Mouse (Mus musculus) embryonic facial prominence, embryonic 11.5 days (tissue): ENCODE results near the gene Spint3. TPM values are rescaled to one million over a fixed set of nuclear protein-coding genes. Genes with fewer than 3 reads are reported as not detected.

Source experiments
- ATAC-seq: fragments of 200-750 bp; cut with Nextera tagmentation; replicated peaks from 2 replicates; pipeline ENCODE4 v1.8.0; 2017; ENCODE audit warnings: low read depth; ENCODE audit not compliant: insufficient number of reproducible peaks, low FRiP score, low TSS enrichment
- DNase-seq: peaks from one replicate; pipeline ENCODE4 v3.0.0-alpha.2; 2015; ENCODE audit warnings: low spot score
- H3K27ac ChIP-seq: fragments of 300-500 bp; sonication (generic); replicated peaks from 2 replicates; pipeline ENCODE4 v1.5.1; 2014; ENCODE audit warnings: mild to moderate bottlenecking, low read depth, low read length, control low read depth
- H3K27me3 ChIP-seq: fragments of 300-500 bp; sonication (generic); 2 replicates; pipeline ENCODE4 v1.6.1; 2014; ENCODE audit warnings: mild to moderate bottlenecking, low read length, moderate library complexity, mixed read lengths; ENCODE audit not compliant: control insufficient read depth, insufficient read depth
- H3K36me3 ChIP-seq: fragments of 300-500 bp; sonication (generic); replicated peaks from 2 replicates; pipeline ENCODE4 v1.6.1; 2014; ENCODE audit warnings: low read depth, mild to moderate bottlenecking, low read length, moderate library complexity, mixed read lengths; ENCODE audit not compliant: control insufficient read depth, insufficient read depth
- H3K4me1 ChIP-seq: fragments of 300-500 bp; sonication (generic); 2 replicates; pipeline ENCODE4 v1.6.1; 2014; ENCODE audit warnings: low read length, mixed read lengths; ENCODE audit not compliant: control insufficient read depth, insufficient read depth
- H3K4me2 ChIP-seq: fragments of 300-500 bp; sonication (generic); 2 replicates; pipeline ENCODE4 v1.6.1; 2014; ENCODE audit warnings: low read depth, mild to moderate bottlenecking, control low read depth, low read length, moderate library complexity
- H3K4me3 ChIP-seq: fragments of 300-500 bp; sonication (generic); 2 replicates; pipeline ENCODE4 v1.5.1; 2014; ENCODE audit warnings: low read depth, low read length, control low read depth
- H3K9ac ChIP-seq: fragments of 300-500 bp; sonication (generic); replicated peaks from 2 replicates; pipeline ENCODE4 v1.6.1; 2014; ENCODE audit warnings: mild to moderate bottlenecking, control low read depth, low read length
- H3K9me3 ChIP-seq: fragments of 300-500 bp; sonication (generic); replicated peaks from 2 replicates; pipeline ENCODE4 v1.6.1; 2016; ENCODE audit warnings: mild to moderate bottlenecking, low read length, inconsistent platforms, mixed read lengths; ENCODE audit not compliant: control insufficient read depth
- WGBS: fragments of 180-500 bp; shearing (Covaris S2); extraction: QIAGEN DNeasy Blood & Tissue Kit; methylation state at CpG from one replicate; pipeline ENCODE4 v1.1.7; 2014; 5-methylcytosine and 5-hydroxymethylcytosine counted together
- polyA plus RNA-seq: library from polyadenylated mRNA; unstranded; fragments of >200 nt; fragmentation: Nextera tagmentation; extraction: Ambion mirVana; gene quantifications from 2 replicates; pipeline ENCODE4 v1.2.1, GENCODE M21; 2014

Gene Spint3
- polyA plus RNA-seq, 1 experiment from 2014 or later = not detected

GRCm38 (mm10) chr2:164531169-164531568 is 42.1 kb downstream of the Spint3 start:
- DNase-seq (peak; percentile 80), ATAC-seq (no peak)
- WGBS = 5% methylated on average over 3 of the region's 3 CpGs
- H3K4me1 ChIP-seq = no peaks in the 10 kb centered on the region
- no peak overlapping the region for H3K9ac ChIP-seq
- no peak overlapping the region for H3K27ac ChIP-seq
- no peak overlapping the region for H3K4me3 ChIP-seq
- H3K36me3 ChIP-seq = no peaks in the 10 kb centered on the region
- no peaks in the 10 kb centered on the region for H3K27me3 ChIP-seq
- H3K9me3 ChIP-seq = no peaks in the 10 kb centered on the region
- no peak overlapping the region for H3K4me2 ChIP-seq

GRCm38 (mm10) chr2:164528557-164528956 is 44.7 kb downstream of the Spint3 start:
- ATAC-seq (no peak), DNase-seq (no peak)
- Histone ChIP-seq H3K9ac (no peak overlapping the region), H3K27me3 (no peaks in the 10 kb centered on the region), H3K4me2 (no peak overlapping the region), H3K36me3 (no peaks in the 10 kb centered on the region), H3K4me3 (no peak overlapping the region), H3K4me1 (no peaks in the 10 kb centered on the region), H3K9me3 (no peaks in the 10 kb centered on the region), H3K27ac (no peak overlapping the region)
- 53% methylated on average over 5 of the region's 5 CpGs for WGBS

DNA sequence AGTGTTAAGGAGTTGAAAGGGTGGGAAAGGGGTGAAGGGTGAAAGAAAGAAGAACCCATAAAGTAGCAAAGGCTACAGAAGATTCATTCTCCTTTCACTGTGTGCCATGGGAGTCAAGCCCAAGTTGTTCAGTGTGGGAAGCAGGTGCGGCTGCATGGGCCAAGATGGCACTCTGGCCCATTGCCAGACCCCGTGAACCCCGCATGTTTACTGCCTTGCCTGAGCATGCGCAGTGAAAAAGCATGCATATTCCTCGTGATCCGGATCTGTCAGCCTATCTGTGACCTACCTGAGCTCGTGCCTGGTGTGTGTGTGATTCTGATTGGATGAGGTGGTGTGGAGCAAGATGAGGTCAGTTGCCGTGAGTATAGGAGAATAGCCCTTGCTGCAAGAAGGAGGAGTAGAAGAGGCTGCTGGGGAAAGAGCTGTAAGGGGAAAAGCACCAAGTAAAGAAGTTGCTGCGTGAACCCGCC is 49.9 kb downstream of the Spint3 start:
- Histone ChIP-seq H3K36me3 (no peaks in the 10 kb centered on the region), H3K27ac (no peak overlapping the region), H3K9me3 (no peaks in the 10 kb centered on the region), H3K4me1 (peaks cover 5% of the 10 kb centered on the region; the same call in 1 of the 2 replicates), H3K4me3 (no peak overlapping the region), H3K27me3 (no peaks in the 10 kb centered on the region), H3K9ac (no peak overlapping the region), H3K4me2 (no peak overlapping the region)
- DNase-seq = no peak
- WGBS = 89% methylated on average over 10 of the region's 10 CpGs
- ATAC-seq = no peak

DNA sequence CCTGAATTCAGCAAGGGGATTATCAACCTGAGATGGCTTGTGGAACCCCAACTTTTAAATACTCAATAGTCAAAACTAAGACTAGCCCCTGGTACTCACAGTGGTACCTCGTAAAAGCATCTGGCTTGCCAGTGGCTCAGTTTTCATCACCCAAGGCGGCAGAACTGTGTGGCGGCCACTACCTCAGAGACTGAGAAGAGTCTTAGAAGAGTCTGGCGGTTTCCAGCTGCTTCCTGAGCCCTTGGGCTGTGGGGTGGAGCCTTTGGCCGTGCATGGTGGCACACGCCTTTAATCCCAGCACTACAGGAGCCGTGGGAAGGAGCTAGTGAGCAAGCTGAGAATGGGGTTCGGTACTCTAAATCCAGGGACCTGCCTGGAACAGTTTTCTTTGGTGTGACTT is 51.0 kb downstream of the Spint3 start:
- no peak for DNase-seq
- no peaks in the 10 kb centered on the region for H3K27me3 ChIP-seq
- no peak for ATAC-seq
- no peaks in the 10 kb centered on the region for H3K9me3 ChIP-seq
- no peak overlapping the region for H3K27ac ChIP-seq
- H3K4me1 ChIP-seq = peaks cover 5% of the 10 kb centered on the region; the same call in 1 of the 2 replicates
- H3K36me3 ChIP-seq = no peaks in the 10 kb centered on the region
- no peak overlapping the region for H3K4me2 ChIP-seq
- no peak overlapping the region for H3K4me3 ChIP-seq
- H3K9ac ChIP-seq = no peak overlapping the region
- 19% methylated on average over 8 of the region's 8 CpGs for WGBS

DNA sequence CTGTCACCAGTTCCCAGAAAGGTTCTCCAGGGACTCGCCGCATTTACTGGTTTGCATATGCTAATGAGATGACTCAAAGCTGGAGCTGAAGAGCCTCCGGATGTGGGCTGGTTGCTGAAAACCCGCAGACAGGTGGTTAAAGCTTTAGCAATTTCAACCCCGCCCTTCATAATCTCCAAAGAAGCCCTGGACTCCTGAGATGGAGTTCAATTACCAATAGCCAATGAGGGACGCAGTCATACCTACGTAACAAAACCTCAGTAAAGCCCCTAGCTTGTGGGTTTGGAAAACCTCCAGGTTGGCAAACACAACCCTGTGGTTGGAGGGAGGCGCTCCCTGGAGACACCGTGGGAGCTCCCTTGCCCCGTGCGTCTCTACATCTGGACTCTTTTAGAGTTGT is 51.4 kb downstream of the Spint3 start:
- Histone ChIP-seq H3K9me3 (no peaks in the 10 kb centered on the region), H3K9ac (no peak overlapping the region), H3K27me3 (no peaks in the 10 kb centered on the region), H3K4me1 (peaks cover 5% of the 10 kb centered on the region; the same call in 1 of the 2 replicates), H3K4me3 (no peak overlapping the region), H3K36me3 (no peaks in the 10 kb centered on the region), H3K4me2 (no peak overlapping the region), H3K27ac (no peak overlapping the region)
- DNase-seq (no peak), ATAC-seq (no peak)
- 13% methylated on average over 11 of the region's 11 CpGs for WGBS

DNA sequence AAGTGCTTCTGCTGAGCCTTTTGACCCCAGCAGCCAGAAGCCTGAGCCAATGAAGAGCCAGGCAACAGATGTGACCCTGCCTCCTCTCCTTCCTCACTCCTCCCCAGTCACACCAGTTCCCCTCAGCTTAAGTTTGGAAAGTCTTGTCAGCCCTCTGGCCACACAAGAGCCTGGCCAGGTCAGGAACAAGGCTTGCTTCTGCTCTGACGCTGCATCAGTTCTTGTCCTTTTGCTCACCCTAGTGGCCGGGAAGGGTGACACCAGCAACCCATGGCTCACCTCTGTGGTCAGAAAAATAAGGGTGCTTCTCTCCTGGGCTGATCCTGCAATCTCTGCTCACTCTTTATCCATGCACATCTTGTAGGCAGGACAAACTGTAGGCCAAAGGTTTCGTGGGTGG is 52.5 kb downstream of the Spint3 start:
- Histone ChIP-seq H3K27ac (no peak overlapping the region), H3K4me3 (no peak overlapping the region), H3K4me1 (peaks cover 5% of the 10 kb centered on the region; the same call in 1 of the 2 replicates), H3K4me2 (no peak overlapping the region), H3K9ac (no peak overlapping the region), H3K36me3 (no peaks in the 10 kb centered on the region), H3K27me3 (no peaks in the 10 kb centered on the region), H3K9me3 (no peaks in the 10 kb centered on the region)
- 14% methylated on average over 3 of the region's 3 CpGs for WGBS
- no peak for ATAC-seq
- DNase-seq = peak; percentile 55

Other genes with a start within 250 kb of the Spint3 start
- gene Svs5, start 240.7 kb downstream of the Spint3 start, polyA plus RNA-seq = not detected in 2 replicates
- gene Slpi, start 184.4 kb downstream of the Spint3 start, polyA plus RNA-seq = 0.32 and 0.79 TPM in 2 replicates
- not detected in 2 replicates for gene Rbpjl, start 170.3 kb downstream of the Spint3 start, polyA plus RNA-seq
- gene Matn4, start 168.3 kb downstream of the Spint3 start, polyA plus RNA-seq = 1.2 and 1.3 TPM in 2 replicates
- 19.2 and 24.1 TPM in 2 replicates for gene Sdc4, start 129.6 kb downstream of the Spint3 start, polyA plus RNA-seq
- 53.3 and 58.3 TPM in 2 replicates for gene Sys1, start 116.5 kb downstream of the Spint3 start, polyA plus RNA-seq
- gene Gm20458, start 112.5 kb downstream of the Spint3 start, polyA plus RNA-seq = 2.6 and 4.3 TPM in 2 replicates
- gene Trp53tg5, start 99.7 kb downstream of the Spint3 start, polyA plus RNA-seq = not detected in 2 replicates
- gene Dbndd2, start 87.4 kb downstream of the Spint3 start, polyA plus RNA-seq = 1.6 and 4.2 TPM in 2 replicates
- gene Pigt, start 75.9 kb downstream of the Spint3 start, polyA plus RNA-seq = 38.4 and 43.3 TPM in 2 replicates
- 47.1 and 52.2 TPM in 2 replicates for gene Wfdc2, start 11.0 kb downstream of the Spint3 start, polyA plus RNA-seq
- not detected in 2 replicates for gene Wfdc6a, start 12.0 kb upstream of the Spint3 start, polyA plus RNA-seq
- not detected in 2 replicates for gene Eppin, start 20.1 kb upstream of the Spint3 start, polyA plus RNA-seq
- gene Wfdc6b, start 40.1 kb upstream of the Spint3 start, polyA plus RNA-seq = not detected in 2 replicates
- gene Wfdc8, start 40.2 kb upstream of the Spint3 start, polyA plus RNA-seq = not detected in 2 replicates
- not detected in 2 replicates for gene Wfdc16, start 65.3 kb upstream of the Spint3 start, polyA plus RNA-seq
- gene Wfdc10, start 82.6 kb upstream of the Spint3 start, polyA plus RNA-seq = not detected in 2 replicates
- gene Wfdc9, start 83.1 kb upstream of the Spint3 start, polyA plus RNA-seq = not detected in 2 replicates
- gene Wfdc11, start 100.6 kb upstream of the Spint3 start, polyA plus RNA-seq = not detected in 2 replicates
- not detected in 2 replicates for gene Wfdc13, start 111.6 kb upstream of the Spint3 start, polyA plus RNA-seq
- gene Spint4, start 125.0 kb upstream of the Spint3 start, polyA plus RNA-seq = not detected in 2 replicates
- not detected in 2 replicates for gene Spint5, start 141.8 kb upstream of the Spint3 start, polyA plus RNA-seq
- gene Wfdc3, start 172.5 kb upstream of the Spint3 start, polyA plus RNA-seq = 0.38 and 0.46 TPM in 2 replicates
- 82.0 and 83.1 TPM in 2 replicates for gene Dnttip1, start 172.5 kb upstream of the Spint3 start, polyA plus RNA-seq
- gene Ube2c, start 196.4 kb upstream of the Spint3 start, polyA plus RNA-seq = 534 and 547 TPM in 2 replicates
- gene Tnnc2, start 206.5 kb upstream of the Spint3 start, polyA plus RNA-seq = 4.3 and 11.2 TPM in 2 replicates
- 9.9 and 10.5 TPM in 2 replicates for gene Snx21, start 212.4 kb upstream of the Spint3 start, polyA plus RNA-seq
- 9.6 and 11.6 TPM in 2 replicates for gene Acot8, start 231.4 kb upstream of the Spint3 start, polyA plus RNA-seq
- 9.8 and 11.3 TPM in 2 replicates for gene Zswim3, start 231.6 kb upstream of the Spint3 start, polyA plus RNA-seq
- 20.4 and 21.2 TPM in 2 replicates for gene Zswim1, start 249.2 kb upstream of the Spint3 start, polyA plus RNA-seq